Mouse (Mus musculus) gastrocnemius, adult 2 months (tissue): Measurements from ENCODE around the gene Slc6a19. TPM values are rescaled to one million over a fixed set of nuclear protein-coding genes. Genes with fewer than 3 reads are reported as not detected.

ENCODE experiments used
- DNase-seq: peaks from one replicate; pipeline ENCODE4 v3.0.0; 2022
- H3K27ac ChIP-seq: fragments of 200-600 bp; 2 replicates; pipeline ENCODE4 v1.8.1; 2022; ENCODE audit warnings: mild to moderate bottlenecking
- H3K4me3 ChIP-seq: fragments of 200-600 bp; 2 replicates; pipeline ENCODE4 v1.8.1; 2022; ENCODE audit warnings: mild to moderate bottlenecking, moderate library complexity
- CTCF ChIP-seq: fragments of 200-600 bp; IDR thresholded peaks from 2 replicates; pipeline ENCODE4 v1.8.1; 2022; ENCODE audit warnings: antibody characterized with exemption, mild to moderate bottlenecking, moderate library complexity
- intact Hi-C: fragments of 180-260 bp; cut with DNase I; formaldehyde crosslinking; loops from one replicate; pipeline ENCODE4 v1.15.1; 2025
- total RNA-seq, 2 experiments: library from RNA; stranded (reverse); gene quantifications; 2 replicates each; pipeline ENCODE4 v1.2.3; 2021

The Slc6a19 gene
- total RNA-seq, 2 experiments from 2014 or later = not detected

GRCm38 (mm10) chr13:73682226-73682625 is 22.4 kb downstream of the Slc6a19 start:
- no peak for DNase-seq
- intact Hi-C loops = no loop called here
- Histone ChIP-seq H3K27ac (no peak overlapping the region), H3K4me3 (no peak overlapping the region)
- TF ChIP-seq CTCF = no peak

GRCm38 (mm10) chr13:73680394-73680793 is 24.3 kb downstream of the Slc6a19 start:
- no peak overlapping the region for H3K27ac ChIP-seq
- no peak for TF ChIP-seq CTCF
- DNase-seq = no peak
- intact Hi-C loops = no loop called here
- H3K4me3 ChIP-seq = no peak overlapping the region

- Histone ChIP-seq H3K27ac (no peak overlapping the region), H3K4me3 (no peak overlapping the region)
- no peak for DNase-seq
- intact Hi-C loops = no loop called here
- no peak for TF ChIP-seq CTCF
These were observed 25.4 kb downstream of the Slc6a19 start for GRCm38 (mm10) chr13:73679311-73679710.

- Histone ChIP-seq H3K27ac (no peak within 1 kb of the TSS), H3K4me3 (no peak within 1 kb of the TSS)
- no peak for TF ChIP-seq CTCF
- DNase-seq = no peak
- intact Hi-C loops = no loop called here
These were observed 26.8 kb downstream of the Slc6a19 start, which contains the start of gene Slc6a18 for GRCm38 (mm10) chr13:73677853-73678252. Gene Slc6a18, minus strand, starts transcription at chr13:73678023.

GRCm38 (mm10) chr13:73675161-73675560 is 29.5 kb downstream of the Slc6a19 start:
- TF ChIP-seq CTCF = no peak
- no peak for DNase-seq
- no peak overlapping the region for H3K27ac ChIP-seq
- intact Hi-C loops = no loop called here
- no peak overlapping the region for H3K4me3 ChIP-seq

GRCm38 (mm10) chr13:73660163-73660695 is 44.4 kb downstream of the Slc6a19 start:
- no peak for TF ChIP-seq CTCF
- no peak overlapping the region for H3K4me3 ChIP-seq
- H3K27ac ChIP-seq = no peak overlapping the region
- no peak for DNase-seq
- intact Hi-C loops = no loop called here

GRCm38 (mm10) chr13:73658953-73659352 is 45.7 kb downstream of the Slc6a19 start:
- DNase-seq = no peak
- no peak overlapping the region for H3K27ac ChIP-seq
- TF ChIP-seq CTCF = no peak
- H3K4me3 ChIP-seq = no peak overlapping the region
- intact Hi-C loops = no loop called here

- H3K4me3 ChIP-seq = no peak overlapping the region
- DNase-seq = no peak
- no peak overlapping the region for H3K27ac ChIP-seq
- intact Hi-C loops = no loop called here
- no peak for TF ChIP-seq CTCF
These were observed 49.7 kb downstream of the Slc6a19 start for GRCm38 (mm10) chr13:73654976-73655375.

- Histone ChIP-seq H3K4me3 (no peak overlapping the region), H3K27ac (no peak overlapping the region)
- TF ChIP-seq CTCF = no peak
- DNase-seq = no peak
- intact Hi-C loops = no loop called here
These were observed 51.4 kb downstream of the Slc6a19 start for GRCm38 (mm10) chr13:73653266-73653665.

- intact Hi-C loops = loop anchor here (2.0 kb wide), 1 partner anchor 46 kb away; no protein-coding TSS in a partner anchor
- Histone ChIP-seq H3K27ac (no peak overlapping the region), H3K4me3 (no peak overlapping the region)
- TF ChIP-seq CTCF = peak; percentile 60
- DNase-seq = no peak
These were observed 58.1 kb downstream of the Slc6a19 start for GRCm38 (mm10) chr13:73646397-73647087.

- Histone ChIP-seq H3K27ac (no peak overlapping the region), H3K4me3 (no peak overlapping the region)
- TF ChIP-seq CTCF = no peak
- intact Hi-C loops = no loop called here
- no peak for DNase-seq
These were observed 63.4 kb downstream of the Slc6a19 start for GRCm38 (mm10) chr13:73641296-73641695.

GRCm38 (mm10) chr13:73637826-73638225 is 66.8 kb downstream of the Slc6a19 start:
- H3K27ac ChIP-seq = no peak overlapping the region
- intact Hi-C loops = no loop called here
- no peak for DNase-seq
- no peak for TF ChIP-seq CTCF
- no peak overlapping the region for H3K4me3 ChIP-seq

- Histone ChIP-seq H3K4me3 (no peak overlapping the region), H3K27ac (no peak overlapping the region)
- DNase-seq = no peak
- no peak for TF ChIP-seq CTCF
- intact Hi-C loops = no loop called here
These were observed 72.8 kb downstream of the Slc6a19 start for GRCm38 (mm10) chr13:73631837-73632236.

Other genes starting within 250 kb of the Slc6a19 start
- 1 to 10 TPM; 3.5 to 3.6 TPM for gene Lpcat1, start 237.7 kb downstream of the Slc6a19 start, total RNA-seq
- not detected for gene Slc6a3, start 168.1 kb downstream of the Slc6a19 start, total RNA-seq
- gene Clptm1l, start 100.9 kb downstream of the Slc6a19 start, total RNA-seq = 10 to 100 TPM; 32.8 to 39.4 TPM
- gene Tert, start 78.0 kb downstream of the Slc6a19 start, total RNA-seq = under 1 TPM in 1 of 2 experiments, not detected in 1; 0.14 TPM
- not detected for gene Slc6a18, start 26.8 kb downstream of the Slc6a19 start, total RNA-seq
- 1 to 10 TPM; 4.1 to 4.9 TPM for gene Slc12a7, start 28.2 kb upstream of the Slc6a19 start, total RNA-seq
- 1 to 10 TPM; 1.0 to 1.1 TPM for gene Nkd2, start 142.8 kb upstream of the Slc6a19 start, total RNA-seq
- gene Trip13, start 232.9 kb upstream of the Slc6a19 start, total RNA-seq = under 1 TPM in 1 of 2 experiments, not detected in 1; 0.25 TPM
- 10 to 100 TPM in 1 of 2 experiments, 1 to 10 TPM in 1; 7.8 to 12.9 TPM for gene Brd9, start 232.9 kb upstream of the Slc6a19 start, total RNA-seq